Mouse (Mus musculus): ENCODE measurements around the gene Mgat4a.

- TF ChIP-seq POLR2A (IDR thresholded peaks at IDR 0.05; ENCODE audit: borderline replicate concordance, low read depth, low read length) (no peak), CTCF (IDR thresholded peaks at IDR 0.05; ENCODE audit: low read depth, low read length) (no peak)
Measured at GRCm38 (mm10) chr1:37505348-37505730, 35.5 kb downstream of the Mgat4a start.

All from bone marrow macrophage, adult 2 months (primary cell).